Mouse (Mus musculus) bone marrow, adult 2 months (tissue): ENCODE measurements around the gene Eif1. TPM values are rescaled to one million over a fixed set of nuclear protein-coding genes. Genes with fewer than 3 reads are reported as not detected.
"Not testable (repeated sequence)": the region's sequence is repeated elsewhere in the genome, so short reads cannot be mapped to it uniquely, and the experiment has no call there.

Experiments used
- H3K27ac ChIP-seq: fragments of 200-500 bp; 2 replicates; pipeline ENCODE4 v1.5.1; 2012; ENCODE audit warnings: low read depth, mild to moderate bottlenecking, control low read depth, inconsistent platforms, low read length; ENCODE audit not compliant: control insufficient read depth, poor library complexity, insufficient read depth
- H3K4me1 ChIP-seq: fragments of 200-500 bp; 2 replicates; pipeline ENCODE4 v1.6.1; 2011; ENCODE audit warnings: low read length; ENCODE audit not compliant: control insufficient read depth, insufficient read depth
- H3K4me3 ChIP-seq: fragments of 200-500 bp; replicated peaks from 2 replicates; pipeline ENCODE3; 2011; ENCODE audit warnings: mild to moderate bottlenecking, low read depth, low read length, control low read depth; ENCODE audit not compliant: control insufficient read depth
- CTCF ChIP-seq: fragments of 200-500 bp; IDR thresholded peaks from 2 replicates; pipeline ENCODE4 v1.5.1; 2011; ENCODE audit warnings: low read length, control low read depth; ENCODE audit not compliant: control insufficient read depth, insufficient read depth
- POLR2A ChIP-seq: fragments of 200-500 bp; IDR thresholded peaks from 2 replicates; pipeline ENCODE4 v1.6.1; 2011; ENCODE audit warnings: low read depth, mild to moderate bottlenecking, control low read depth, low read length, borderline replicate concordance; ENCODE audit not compliant: control insufficient read depth
- WGBS: fragments of 180-500 bp; shearing (Covaris S2); methylation state at CpG from one replicate; pipeline ENCODE4 v1.1.7; 2018; 5-methylcytosine and 5-hydroxymethylcytosine counted together
- polyA plus RNA-seq: library from polyadenylated mRNA; stranded (reverse); fragments of >200 nt; gene quantifications from 2 replicates; pipeline ENCODE4 v1.2.4, GENCODE M21; 2011; ENCODE audit warnings: low replicate concordance; ENCODE audit not compliant: missing spikeins, insufficient read depth, insufficient read length

Eif1 gene
- polyA plus RNA-seq, 1 experiment, result 1,107 TPM

DNA sequence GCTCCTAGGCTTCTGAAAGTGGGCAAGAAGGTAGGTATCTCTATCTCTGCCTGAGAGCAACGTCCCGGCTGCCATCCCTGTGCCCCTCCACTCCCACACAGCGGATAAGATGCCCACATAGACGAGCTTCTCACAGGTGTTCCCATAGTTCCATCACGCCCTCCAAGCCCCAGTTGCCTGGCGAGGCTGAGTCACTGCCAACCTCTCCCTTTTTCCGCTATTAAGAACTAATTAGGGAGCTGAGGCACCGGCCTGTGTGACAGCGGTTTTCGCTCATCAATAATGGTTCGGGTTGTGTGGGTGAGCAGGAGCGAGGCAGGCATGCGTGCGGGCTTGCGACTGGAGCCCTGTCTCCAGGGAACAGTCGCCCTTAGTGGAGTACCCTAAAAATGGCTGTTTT lies 10.6 kb downstream of the Eif1 start:
- no peak overlapping the region for H3K27ac ChIP-seq
- WGBS, result 78% methylated on average over 16 of the region's 16 CpGs
- H3K4me3 ChIP-seq, result no peak overlapping the region
- no peaks in the 10 kb centered on the region for H3K4me1 ChIP-seq
- TF ChIP-seq POLR2A (no peak), CTCF (no peak)

DNA sequence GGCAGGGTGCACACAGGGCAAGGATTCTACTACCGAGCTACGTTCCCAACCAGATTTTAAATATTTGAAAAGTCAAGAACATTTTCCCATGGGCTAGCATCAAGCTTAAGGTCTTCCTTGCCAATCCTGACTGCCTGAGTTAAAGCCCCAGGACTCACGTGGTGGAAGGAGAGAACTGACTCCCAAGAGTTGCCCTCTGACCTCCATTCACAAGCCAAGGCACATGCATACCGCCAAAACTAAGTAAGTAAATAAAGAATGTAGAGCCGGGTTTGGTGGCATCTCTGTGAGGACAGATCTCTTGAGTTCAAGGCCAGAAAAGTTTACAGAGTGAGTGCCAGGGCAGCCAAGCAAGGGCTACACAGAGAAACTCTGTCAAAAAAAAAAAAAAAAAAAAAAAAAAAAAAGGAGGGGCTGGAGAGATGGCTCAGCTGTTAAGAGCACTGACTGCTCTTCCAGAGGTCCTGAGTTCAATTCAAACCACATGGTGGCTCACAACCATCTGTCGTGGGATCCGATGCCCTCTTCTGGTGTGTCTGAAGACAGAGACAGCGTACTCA lies 11.2 kb downstream of the Eif1 start:
- not testable (repeated sequence) for H3K4me3 ChIP-seq, H3K4me1 ChIP-seq, H3K27ac ChIP-seq
- 71% methylated on average over 8 of the region's 8 CpGs for WGBS

DNA sequence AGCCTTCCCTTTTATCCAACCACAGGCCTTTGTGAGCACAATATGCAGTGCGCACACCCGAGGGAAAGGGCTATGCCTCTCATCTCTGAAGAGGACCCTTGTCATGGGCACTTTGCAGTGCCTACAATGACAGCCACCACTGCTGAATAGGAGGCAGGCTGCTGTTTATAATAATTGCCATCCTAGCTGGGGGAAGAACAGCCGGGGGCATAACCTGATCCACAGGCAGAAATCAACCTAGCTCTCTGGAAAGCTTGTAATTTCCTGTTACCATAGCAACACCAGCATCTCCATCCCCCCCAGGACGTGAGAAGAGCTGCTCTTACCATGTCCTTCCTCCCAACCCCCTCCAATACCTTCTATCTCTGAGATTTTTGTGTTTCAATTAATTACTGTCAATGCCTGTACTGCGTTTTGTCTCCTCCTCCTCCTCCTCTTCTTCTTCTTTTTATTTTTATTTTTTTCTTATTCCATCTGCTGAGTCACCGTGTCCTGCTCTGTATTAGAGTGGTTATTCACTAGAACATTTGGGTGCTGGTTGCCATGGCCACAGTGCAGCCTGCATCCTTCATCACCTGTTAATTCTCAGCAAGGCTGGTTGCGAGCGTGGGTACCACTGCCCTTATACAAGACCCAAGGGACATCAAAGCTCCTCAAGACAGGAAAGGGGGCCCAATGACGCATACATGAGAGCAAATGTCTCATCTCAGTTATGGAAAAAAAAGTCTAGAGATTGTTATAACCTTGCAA lies 13.3 kb downstream of the Eif1 start:
- H3K4me1 ChIP-seq, result no peaks in the 10 kb centered on the region
- no peak overlapping the region for H3K4me3 ChIP-seq
- WGBS, result 59% methylated on average over 9 of the region's 9 CpGs
- TF ChIP-seq POLR2A (no peak), CTCF (no peak)
- H3K27ac ChIP-seq, result no peak overlapping the region

DNA sequence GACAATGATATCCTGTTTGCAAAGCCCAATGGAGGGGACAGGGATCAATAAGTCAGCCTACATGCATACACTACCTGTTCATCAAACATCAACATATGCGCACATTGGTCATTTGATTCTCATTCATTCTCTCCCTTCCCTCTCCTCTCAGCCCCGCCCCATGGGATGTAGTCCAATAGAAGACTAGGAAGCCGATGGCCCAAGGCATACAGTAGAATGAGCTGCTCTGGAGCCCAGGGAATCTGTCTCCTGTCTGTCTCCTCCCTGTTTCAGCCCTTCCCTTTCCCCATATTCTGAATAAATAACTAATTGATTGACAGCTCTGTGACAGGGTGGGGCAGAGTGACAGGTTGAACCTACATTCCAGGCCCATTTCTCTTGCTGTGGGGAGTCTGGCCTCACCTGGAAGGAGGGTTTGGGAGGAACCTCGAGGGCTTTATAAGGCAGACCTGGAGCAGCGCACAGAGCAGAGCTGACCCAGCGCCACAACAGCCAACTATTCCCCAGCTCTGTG lies 14.3 kb downstream of the Eif1 start, which contains the start of gene Gast:
Gast (plus strand) TSS at position 464 of the 514 bp plus-strand sequence.
- no peak within 1 kb of the TSS for H3K4me3 ChIP-seq
- TF ChIP-seq POLR2A (no peak), CTCF (no peak)
- H3K27ac ChIP-seq, result no peak within 1 kb of the TSS
- 78% methylated on average over 6 of the region's 6 CpGs for WGBS
- H3K4me1 ChIP-seq, result no peaks in the 10 kb centered on the region

DNA sequence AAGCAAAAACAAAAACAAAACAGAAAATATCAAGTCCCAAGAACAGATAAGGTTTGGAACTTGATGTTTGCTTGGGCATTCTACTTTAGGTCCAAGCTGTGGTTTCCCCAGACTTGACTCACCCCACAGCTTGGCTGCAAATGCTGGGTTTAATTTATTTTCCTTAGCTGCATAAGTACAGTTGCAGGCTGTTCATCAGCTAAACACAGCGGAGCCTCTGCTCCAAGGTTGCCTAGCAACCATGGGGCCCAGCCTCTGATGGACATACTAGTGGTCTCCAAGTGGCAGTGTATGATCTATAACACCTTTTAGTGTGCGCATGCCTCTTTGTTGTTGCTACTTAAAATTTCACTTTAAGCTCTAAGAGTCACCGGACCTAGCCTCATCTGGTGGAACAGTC lies 16.0 kb downstream of the Eif1 start:
- H3K4me3 ChIP-seq, result no peak overlapping the region
- TF ChIP-seq POLR2A (no peak), CTCF (no peak)
- H3K4me1 ChIP-seq, result no peaks in the 10 kb centered on the region
- 90% methylated on average over 3 of the region's 3 CpGs for WGBS
- no peak overlapping the region for H3K27ac ChIP-seq

DNA sequence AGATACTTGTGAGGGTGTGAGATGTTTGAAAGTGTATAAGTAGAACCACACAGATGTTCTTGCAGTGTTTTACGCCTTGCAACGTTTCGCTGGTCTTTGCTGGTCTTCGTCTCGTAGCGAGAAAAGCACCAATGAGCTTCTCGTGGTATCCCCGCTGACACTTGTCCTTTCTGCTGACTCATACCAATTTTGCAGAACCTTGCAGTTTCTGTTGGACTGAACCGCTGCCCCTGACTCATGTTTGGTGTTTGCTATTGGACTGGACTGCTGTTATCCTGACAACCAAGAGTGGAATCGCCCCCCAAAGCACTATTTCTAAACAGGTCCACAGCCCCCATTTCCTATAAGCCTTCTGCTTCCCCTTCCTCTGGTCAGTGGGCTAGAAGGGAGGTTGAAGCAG lies 24.6 kb downstream of the Eif1 start:
- 56% methylated on average over 10 of the region's 10 CpGs for WGBS
- Histone ChIP-seq H3K4me3 (no peak overlapping the region), H3K27ac (no peak overlapping the region), H3K4me1 (no peaks in the 10 kb centered on the region)
- TF ChIP-seq CTCF, result no peak
- no peak for TF ChIP-seq POLR2A

DNA sequence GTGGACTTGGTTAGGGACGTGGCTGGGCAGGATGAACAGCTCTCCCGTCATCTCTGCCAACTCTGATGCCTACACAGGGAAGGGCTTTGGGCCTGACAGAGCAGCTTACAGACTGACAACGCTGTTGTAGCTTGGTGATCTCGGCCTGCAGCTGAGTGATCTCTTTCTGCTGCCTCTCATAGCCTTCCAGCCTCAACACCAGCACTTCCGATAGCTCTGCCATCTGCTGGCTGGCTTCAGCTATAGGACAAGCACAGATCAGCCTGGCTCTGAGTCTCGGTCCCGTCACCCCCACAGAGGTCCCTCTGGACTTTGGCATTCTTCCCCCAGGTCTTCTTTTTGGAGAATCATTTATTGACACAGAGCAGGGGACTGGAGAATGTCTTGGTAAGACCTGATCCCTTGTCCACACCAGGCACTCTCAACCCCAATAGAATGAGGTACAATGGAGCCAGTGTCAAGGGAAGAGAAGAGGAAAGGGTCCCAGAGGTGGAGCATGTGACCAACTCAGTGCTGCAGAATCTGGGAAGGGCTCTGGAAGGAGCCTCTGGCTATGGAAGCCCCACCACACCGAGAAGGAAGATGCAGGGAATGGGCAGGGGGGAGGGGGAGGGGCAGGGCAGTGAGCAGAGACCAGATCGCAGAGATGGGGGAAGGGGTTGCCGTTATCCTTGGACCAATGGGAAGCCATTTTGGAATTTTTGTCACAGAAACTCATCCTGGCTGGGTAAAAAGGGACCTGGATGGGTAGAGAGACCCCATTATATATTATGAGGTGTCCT lies 32.6 kb downstream of the Eif1 start:
- TF ChIP-seq POLR2A, result no peak
- TF ChIP-seq CTCF, result peak; percentile 34
- Histone ChIP-seq H3K4me3 (no peak overlapping the region), H3K27ac (no peak overlapping the region), H3K4me1 (no peaks in the 10 kb centered on the region)
- 34% methylated on average over 10 of the region's 10 CpGs for WGBS
